Mouse (Mus musculus): ENCODE data around the gene P4ha1. TPM values are rescaled to one million over a fixed set of nuclear protein-coding genes. Genes with fewer than 3 reads are reported as not detected.

P4ha1 gene
- polyA plus RNA-seq, 1 experiment: 31.3 TPM

- Histone ChIP-seq H3K4me1 (ENCODE audit: control insufficient read depth, insufficient read depth, low read length) (no peaks in the 10 kb centered on the region), H3K27ac (ENCODE audit: insufficient read depth, low read length) (no peak overlapping the region), H3K4me3 (ENCODE audit: insufficient read depth, low read length) (no peak overlapping the region)
- TF ChIP-seq CTCF (IDR thresholded peaks at IDR 0.05; ENCODE audit: extremely low read depth, insufficient read depth, low read length) (no peak), POLR2A (IDR thresholded peaks at IDR 0.05; ENCODE audit: extremely low read depth, insufficient read depth, low read length) (no peak)
Measured at GRCm38 (mm10) chr10:59419516-59419915, 96.4 kb downstream of the P4ha1 start.

Other genes with a start within 250 kb of the P4ha1 start
- 7.4 and 7.7 TPM in 2 replicates for gene Sept10, start 101.4 kb upstream of the P4ha1 start, polyA plus RNA-seq (2012; rRNA removed)
- gene Sowahc, start 101.3 kb upstream of the P4ha1 start, polyA plus RNA-seq (2012; rRNA removed): 4.4 and 5.0 TPM in 2 replicates
- gene Gm10273, start 72.3 kb downstream of the P4ha1 start, polyA plus RNA-seq (2012; rRNA removed): 15.8 and 18.4 TPM in 2 replicates
- gene Pla2g12b, start 80.4 kb downstream of the P4ha1 start, polyA plus RNA-seq (2012; rRNA removed): not detected in 2 replicates
- 0.10 and 0.13 TPM in 2 replicates for gene Oit3, start 118.5 kb downstream of the P4ha1 start, polyA plus RNA-seq (2012; rRNA removed)

Measured in cortical plate, adult 2 months (tissue).